Mouse (Mus musculus) thymus, postnatal 10 days (tissue): ENCODE data around the gene Ovgp1.
"Not testable (repeated sequence)": the region's sequence is repeated elsewhere in the genome, so short reads cannot be mapped to it uniquely, and the experiment has no call there.

ENCODE experiments used
- DNase-seq, 2 experiments: peaks; one replicate each; pipeline ENCODE4 v3.0.0; 2021; ENCODE audit warnings: low spot score in 2 of 2

Ovgp1 gene

GRCm38 (mm10) chr3:105991653-105992283, 18.3 kb downstream of the Ovgp1 start:
- peak in 1 of 2 experiments; percentile 63 for DNase-seq

DNA sequence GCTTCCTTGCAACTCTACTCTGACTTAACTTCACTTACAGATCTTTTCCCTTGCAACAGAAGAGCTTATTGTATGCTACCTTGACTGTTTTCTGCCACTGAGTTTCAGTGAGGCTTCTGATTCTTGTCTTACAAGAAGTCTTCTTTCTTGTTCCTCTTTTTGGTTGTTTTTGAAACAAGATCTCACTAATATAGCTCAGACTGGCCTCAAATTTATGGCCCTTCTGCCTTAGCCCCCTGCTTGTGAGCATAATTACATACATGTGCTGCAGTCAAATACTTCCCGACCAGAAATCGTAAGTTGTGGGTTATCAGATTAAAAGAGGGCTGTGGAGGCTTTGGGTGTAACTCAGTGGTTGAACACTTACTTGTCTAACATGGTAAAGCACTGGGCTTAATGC, 21.2 kb downstream of the Ovgp1 start:
- no peak for DNase-seq

GRCm38 (mm10) chr3:106000707-106001375, 27.3 kb downstream of the Ovgp1 start:
- no peak for DNase-seq

DNA sequence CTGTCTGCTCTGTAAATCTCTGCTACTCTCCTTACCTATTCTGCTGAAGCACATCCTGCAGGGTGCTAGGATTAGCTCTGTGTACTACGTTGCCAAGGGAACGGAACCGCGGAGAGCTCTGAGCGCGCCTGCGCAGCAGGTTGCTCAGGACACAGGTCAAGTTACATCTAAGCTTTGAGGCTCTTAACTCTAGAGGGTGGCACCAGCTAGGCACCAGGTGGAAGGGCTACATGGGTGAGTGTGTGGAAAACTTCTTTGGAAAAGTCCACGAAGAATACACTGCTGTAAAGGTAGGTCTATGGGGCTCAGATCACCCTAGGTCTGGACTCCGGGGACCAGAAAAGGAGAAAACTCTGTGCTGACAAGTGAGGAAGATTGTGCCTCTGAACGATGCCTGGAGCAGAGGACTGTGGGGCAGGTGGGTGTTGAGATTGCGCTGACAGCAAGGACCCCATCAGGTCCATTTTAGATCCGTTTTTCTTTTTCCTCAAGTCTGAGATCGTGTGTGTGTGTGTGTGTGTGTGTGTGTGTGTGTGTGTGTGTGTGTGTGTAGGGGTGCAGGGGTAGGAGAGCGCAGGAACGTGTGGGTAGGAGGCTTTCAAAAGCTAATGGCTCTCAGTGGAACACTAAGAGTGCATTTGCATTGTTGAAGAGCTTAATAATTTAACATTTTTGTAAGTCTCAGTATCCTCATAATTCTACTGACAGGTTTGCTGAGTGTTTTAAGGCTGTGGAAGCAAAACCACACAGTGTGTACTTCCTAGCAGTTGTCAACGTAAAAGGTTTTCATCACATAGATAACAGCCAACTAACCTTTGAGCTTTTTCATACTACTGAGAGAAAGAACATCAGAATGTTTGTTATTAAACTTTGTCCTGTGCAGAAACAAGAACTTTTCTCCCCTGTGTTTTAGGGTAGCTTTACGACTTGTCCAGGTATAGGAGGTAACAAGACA, 28.2 kb downstream of the Ovgp1 start:
- peak in 1 of 2 experiments; percentile 11 for DNase-seq

DNA sequence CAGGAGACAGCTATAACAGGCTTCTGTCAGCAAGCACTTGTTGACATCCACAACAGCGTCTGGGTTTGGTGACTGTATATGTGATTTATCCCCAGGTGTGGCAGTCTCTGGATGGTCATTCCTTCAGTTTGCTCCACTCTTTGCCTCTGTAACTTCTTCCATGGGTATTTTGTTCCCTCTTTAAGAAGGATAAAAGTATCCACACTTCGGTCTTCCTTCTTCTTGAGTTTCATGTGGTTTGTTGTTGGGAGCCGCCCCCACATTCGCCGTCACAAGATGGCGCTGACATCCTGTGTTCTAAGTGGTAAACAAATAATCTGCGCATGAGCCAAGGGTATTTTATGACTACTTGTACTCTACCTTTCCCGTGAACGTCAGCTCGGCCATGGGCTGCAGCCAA, 29.8 kb downstream of the Ovgp1 start:
- DNase-seq, result not testable (repeated sequence)

GRCm38 (mm10) chr3:106014546-106014945, 41.0 kb downstream of the Ovgp1 start, which contains the start of gene Pifo:
Gene Pifo, minus strand, starts transcription at chr3:106014646.
- DNase-seq, result no peak

DNA sequence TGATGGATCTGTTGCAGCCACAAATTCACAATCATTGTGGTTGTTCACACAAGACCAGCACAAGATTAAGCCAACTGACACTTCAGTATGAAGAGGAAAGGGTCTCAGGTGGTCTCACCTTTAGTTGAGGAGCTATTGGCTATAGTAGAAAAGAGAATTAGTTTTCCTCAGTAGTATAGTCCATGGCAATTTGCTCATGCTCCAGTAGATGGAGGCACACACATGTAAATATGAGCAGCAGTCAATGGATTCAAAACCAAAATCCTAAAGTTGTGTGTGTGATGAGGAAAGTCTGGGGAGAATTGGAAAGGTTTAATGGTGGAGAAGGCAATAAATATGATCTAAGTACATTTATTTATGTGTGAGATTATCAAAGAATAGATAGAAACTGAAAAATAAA, 48.3 kb downstream of the Ovgp1 start:
- no peak for DNase-seq

- no peak for DNase-seq
These were observed 50.6 kb downstream of the Ovgp1 start for GRCm38 (mm10) chr3:106024135-106024534.

DNA sequence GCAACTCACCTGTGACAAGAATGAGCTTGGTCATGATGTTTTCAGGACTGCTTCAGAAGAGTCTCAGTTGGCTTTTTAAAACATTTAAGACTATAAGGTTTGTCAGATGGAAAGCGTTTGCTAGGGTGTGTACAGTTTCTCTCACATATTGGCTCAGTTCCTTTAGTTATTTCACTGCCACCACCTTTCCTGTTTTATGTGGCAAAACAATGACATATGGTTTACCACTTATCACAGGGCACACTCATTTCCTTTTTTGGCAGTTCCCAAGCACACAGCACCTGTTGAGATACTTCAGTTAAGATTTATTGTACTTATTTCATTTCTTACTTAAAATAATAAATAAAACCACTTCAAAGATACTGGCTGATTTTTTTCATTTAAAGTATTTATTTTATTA, 59.3 kb downstream of the Ovgp1 start, which contains the start of gene Chil5:
Gene Chil5, minus strand, starts transcription at position 34 of the 400 bp plus-strand sequence.
- DNase-seq, result no peak
